Mouse (Mus musculus) cortical plate, adult 2 months (tissue): Measurements from ENCODE around the gene Pelp1.

Experiments used
- CTCF ChIP-seq: fragments of 200-500 bp; IDR thresholded peaks from 2 replicates; pipeline ENCODE4 v1.5.1; 2011; ENCODE audit warnings: mild to moderate bottlenecking, control low read depth, low read length; ENCODE audit not compliant: insufficient read depth; ENCODE audit errors: extremely low read depth
- POLR2A ChIP-seq: fragments of 200-500 bp; IDR thresholded peaks from 2 replicates; pipeline ENCODE4 v1.6.1; 2011; ENCODE audit warnings: mild to moderate bottlenecking, low read length, control low read depth; ENCODE audit not compliant: insufficient read depth; ENCODE audit errors: extremely low read depth

- TF ChIP-seq CTCF (no peak), POLR2A (no peak)
These were observed 9.7 kb upstream of the Pelp1 start for GRCm38 (mm10) chr11:70419486-70419885.
